Mouse (Mus musculus): ENCODE results near the gene Tsc2. TPM values are rescaled to one million over a fixed set of nuclear protein-coding genes. Genes with fewer than 3 reads are reported as not detected.

The Tsc2 gene
- polyA plus RNA-seq (2012; rRNA removed), result 18.2 and 20.5 TPM in 2 replicates

GRCm38 (mm10) chr17:24632167-24632812, at the start of gene Tsc2, which contains the start of gene Nthl1:
Tsc2 (minus strand) TSS chr17:24632630.
Nthl1 (plus strand) TSS chr17:24632680.

GRCm38 (mm10) chr17:24669545-24670245, 37.3 kb upstream of the Tsc2 start, which contains the start of gene Zfp598:
Zfp598 (plus strand) TSS chr17:24669687.

GRCm38 (mm10) chr17:24658017-24658758, 25.8 kb upstream of the Tsc2 start, which contains the start of gene Npw:
Npw (minus strand) TSS chr17:24658457.

GRCm38 (mm10) chr17:24650070-24650616, 17.7 kb upstream of the Tsc2 start, which contains the start of gene Slc9a3r2:
Slc9a3r2 (minus strand) TSS chr17:24650327.

GRCm38 (mm10) chr17:24549618-24550415, 82.6 kb downstream of the Tsc2 start, which contains the start of gene Pkd1:
Pkd1 (plus strand) TSS chr17:24549834.

Other genes starting within 250 kb of the Tsc2 start
- gene Rnps1, start 218.1 kb downstream of the Tsc2 start, polyA plus RNA-seq (2012; rRNA removed), result 108 and 124 TPM in 2 replicates
- 46.1 and 53.9 TPM in 2 replicates for gene Eci1, start 206.0 kb downstream of the Tsc2 start, polyA plus RNA-seq (2012; rRNA removed)
- gene Dnase1l2, start 189.5 kb downstream of the Tsc2 start, polyA plus RNA-seq (2012; rRNA removed), result 1.5 and 2.5 TPM in 2 replicates
- 18.2 and 21.0 TPM in 2 replicates for gene E4f1, start 162.3 kb downstream of the Tsc2 start, polyA plus RNA-seq (2012; rRNA removed)
- 33.2 and 37.2 TPM in 2 replicates for gene Pgp, start 162.2 kb downstream of the Tsc2 start, polyA plus RNA-seq (2012; rRNA removed)
- 0.29 and 0.43 TPM in 2 replicates for gene Bricd5, start 158.7 kb downstream of the Tsc2 start, polyA plus RNA-seq (2012; rRNA removed)
- 11.8 and 14.9 TPM in 2 replicates for gene Mlst8, start 153.6 kb downstream of the Tsc2 start, polyA plus RNA-seq (2012; rRNA removed)
- gene Caskin1, start 144.0 kb downstream of the Tsc2 start, polyA plus RNA-seq (2012; rRNA removed), result 0.08 and 0.12 TPM in 2 replicates
- gene Traf7, start 104.7 kb downstream of the Tsc2 start, polyA plus RNA-seq (2012; rRNA removed), result 58.5 and 65.7 TPM in 2 replicates
- 0.25 and 0.28 TPM in 2 replicates for gene Rab26, start 98.4 kb downstream of the Tsc2 start, polyA plus RNA-seq (2012; rRNA removed)
- 3.0 and 3.5 TPM in 2 replicates for gene Pkd1, start 82.8 kb downstream of the Tsc2 start, polyA plus RNA-seq (2012; rRNA removed)
- 6.4 TPM in 2 replicates for gene Nthl1, start 50 bp upstream of the Tsc2 start, polyA plus RNA-seq (2012; rRNA removed)
- 5.4 and 5.8 TPM in 2 replicates for gene Slc9a3r2, start 17.7 kb upstream of the Tsc2 start, polyA plus RNA-seq (2012; rRNA removed)
- 0.18 and 0.27 TPM in 2 replicates for gene Npw, start 25.8 kb upstream of the Tsc2 start, polyA plus RNA-seq (2012; rRNA removed)
- gene Zfp598, start 37.1 kb upstream of the Tsc2 start, polyA plus RNA-seq (2012; rRNA removed), result 20.9 and 23.8 TPM in 2 replicates
- 0.05 and 0.06 TPM in 2 replicates for gene Syngr3, start 57.3 kb upstream of the Tsc2 start, polyA plus RNA-seq (2012; rRNA removed)
- gene Gfer, start 63.5 kb upstream of the Tsc2 start, polyA plus RNA-seq (2012; rRNA removed), result 18.1 and 19.5 TPM in 2 replicates
- 0.66 and 0.81 TPM in 2 replicates for gene Noxo1, start 63.6 kb upstream of the Tsc2 start, polyA plus RNA-seq (2012; rRNA removed)
- gene Tbl3, start 75.0 kb upstream of the Tsc2 start, polyA plus RNA-seq (2012; rRNA removed), result 24.4 and 29.3 TPM in 2 replicates
- 0.32 and 0.33 TPM in 2 replicates for gene Rnf151, start 85.4 kb upstream of the Tsc2 start, polyA plus RNA-seq (2012; rRNA removed)
- 2,079 and 2,282 TPM in 2 replicates for gene Rps2, start 85.5 kb upstream of the Tsc2 start, polyA plus RNA-seq (2012; rRNA removed)
- 166 and 170 TPM in 2 replicates for gene Ndufb10, start 91.8 kb upstream of the Tsc2 start, polyA plus RNA-seq (2012; rRNA removed)
- gene Rpl3l, start 95.2 kb upstream of the Tsc2 start, polyA plus RNA-seq (2012; rRNA removed), result not detected in 2 replicates
- gene Msrb1, start 104.0 kb upstream of the Tsc2 start, polyA plus RNA-seq (2012; rRNA removed), result 20.9 and 25.8 TPM in 2 replicates
- not detected in 2 replicates for gene Hs3st6, start 120.4 kb upstream of the Tsc2 start, polyA plus RNA-seq (2012; rRNA removed)
- 0.71 and 0.81 TPM in 2 replicates for gene Meiob, start 171.7 kb upstream of the Tsc2 start, polyA plus RNA-seq (2012; rRNA removed)
- 56.3 and 67.1 TPM in 2 replicates for gene Hagh, start 207.5 kb upstream of the Tsc2 start, polyA plus RNA-seq (2012; rRNA removed)
- gene Fahd1, start 217.7 kb upstream of the Tsc2 start, polyA plus RNA-seq (2012; rRNA removed), result 21.3 and 22.2 TPM in 2 replicates
- 3.2 and 3.9 TPM in 2 replicates for gene Igfals, start 233.4 kb upstream of the Tsc2 start, polyA plus RNA-seq (2012; rRNA removed)

All from liver, embryonic 14 days (tissue).